Mouse (Mus musculus) thymus, postnatal 10 days (tissue): Measurements from ENCODE around the gene Gsap.
"Not testable (repeated sequence)": the region's sequence is repeated elsewhere in the genome, so short reads cannot be mapped to it uniquely, and the experiment has no call there.

Source experiments
- DNase-seq, 2 experiments: peaks; one replicate each; pipeline ENCODE4 v3.0.0; 2021; ENCODE audit warnings: low spot score in 2 of 2

The Gsap gene

DNA sequence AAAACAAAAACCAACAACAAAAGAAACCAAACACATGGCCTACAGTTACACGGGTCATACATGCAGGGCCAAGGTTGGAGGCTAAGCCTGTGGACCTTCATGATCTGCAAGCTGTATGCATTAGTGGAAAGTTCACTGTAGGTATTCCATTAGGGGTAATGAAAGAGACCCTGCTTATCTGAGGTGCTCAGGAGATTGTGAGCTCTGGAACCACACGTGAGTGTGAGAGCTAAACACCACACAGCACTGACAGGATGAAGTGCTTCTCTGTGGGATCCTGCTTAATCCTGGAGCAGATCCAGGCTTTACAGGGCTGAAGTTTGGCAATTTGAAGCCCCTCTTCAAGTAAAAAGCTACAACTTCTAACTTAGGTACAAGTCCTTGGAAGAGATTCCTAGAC is 134.1 kb downstream of the Gsap start:
- no peak for DNase-seq

DNA sequence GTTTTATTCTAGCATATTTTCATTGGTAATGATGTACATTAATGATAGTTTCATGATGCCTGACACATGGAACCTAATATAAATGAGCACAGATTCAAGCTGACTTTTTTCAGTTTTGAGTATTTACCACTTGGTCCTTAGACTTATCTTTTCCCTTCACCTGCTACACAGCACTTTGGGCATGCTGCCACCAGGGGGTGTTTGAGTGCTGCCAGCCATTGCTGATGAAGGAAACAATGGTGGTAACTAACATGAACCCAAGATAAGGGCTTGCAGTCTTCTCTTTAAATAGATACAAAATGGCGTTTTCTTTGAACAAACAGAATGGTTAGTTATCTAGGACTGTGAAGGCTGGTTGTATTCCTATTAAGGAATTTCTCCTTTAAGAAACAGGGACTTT is 140.4 kb downstream of the Gsap start:
- DNase-seq, result peak; percentile 47 to 81

DNA sequence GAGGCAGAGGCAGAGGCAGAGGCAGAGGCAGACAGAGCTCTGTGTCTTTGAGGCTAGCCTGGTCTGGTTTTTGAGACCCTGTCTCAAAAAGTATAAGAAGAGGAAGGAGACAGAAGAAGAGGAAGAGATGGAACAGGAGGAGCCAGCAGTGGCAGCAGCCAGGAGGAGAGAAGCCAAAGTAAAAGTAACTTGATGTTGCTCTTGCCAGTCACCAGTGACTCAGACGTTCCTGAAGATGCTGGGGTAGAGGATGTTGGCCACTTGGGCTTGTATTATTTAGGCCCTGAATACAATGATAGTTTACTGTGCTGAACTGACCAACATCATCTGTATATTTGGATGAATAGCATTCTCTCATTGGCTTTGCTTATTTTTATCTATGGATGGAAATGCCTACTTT is 142.5 kb downstream of the Gsap start:
- DNase-seq, result no peak

DNA sequence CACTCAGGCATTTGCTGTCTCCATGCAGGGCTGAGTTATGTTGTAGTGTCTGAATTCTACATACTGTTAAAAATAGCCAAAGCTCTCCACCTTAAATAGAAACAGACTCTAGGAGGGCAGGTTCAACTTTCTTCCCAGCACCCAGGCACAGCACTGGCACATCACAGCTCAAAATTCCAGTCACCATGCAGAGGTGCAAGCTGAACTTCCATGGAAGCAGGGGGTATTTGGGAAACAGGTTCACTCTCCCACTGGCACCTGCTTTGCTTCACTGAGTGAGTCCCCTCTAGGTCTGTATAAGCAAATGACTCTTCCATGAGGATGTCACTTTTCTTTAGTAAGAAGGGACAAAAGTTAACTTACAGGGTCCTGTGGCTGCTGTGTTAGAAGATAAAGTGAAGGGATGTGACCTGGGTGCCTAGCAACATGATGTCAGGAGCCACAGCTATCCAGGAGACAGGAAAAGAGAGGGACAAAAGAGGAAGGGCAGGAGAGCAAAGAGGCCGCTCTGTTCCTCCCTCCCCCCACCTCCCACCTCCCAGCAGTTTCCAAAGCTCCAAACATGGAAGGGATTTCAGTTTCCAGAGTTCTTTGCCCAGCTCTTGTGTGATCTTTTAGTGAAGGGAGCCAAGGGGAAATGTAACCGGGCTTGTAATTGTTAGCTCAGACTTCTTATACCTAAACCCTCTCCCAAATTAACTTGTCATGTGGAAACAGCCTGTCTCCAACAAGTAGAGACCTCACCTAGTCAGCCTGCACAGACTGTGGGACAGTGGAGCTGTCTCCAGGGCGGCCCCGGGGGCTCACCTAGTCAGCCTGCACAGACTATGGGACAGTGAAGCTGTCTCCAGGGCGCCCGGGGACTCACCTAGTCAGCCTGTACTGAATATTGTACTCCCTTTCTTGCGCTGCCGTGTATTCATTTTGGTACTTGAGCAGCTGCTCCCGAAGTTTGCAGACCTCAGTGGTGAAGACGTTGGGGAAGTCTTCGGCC is 143.9 kb downstream of the Gsap start:
- no peak for DNase-seq

DNA sequence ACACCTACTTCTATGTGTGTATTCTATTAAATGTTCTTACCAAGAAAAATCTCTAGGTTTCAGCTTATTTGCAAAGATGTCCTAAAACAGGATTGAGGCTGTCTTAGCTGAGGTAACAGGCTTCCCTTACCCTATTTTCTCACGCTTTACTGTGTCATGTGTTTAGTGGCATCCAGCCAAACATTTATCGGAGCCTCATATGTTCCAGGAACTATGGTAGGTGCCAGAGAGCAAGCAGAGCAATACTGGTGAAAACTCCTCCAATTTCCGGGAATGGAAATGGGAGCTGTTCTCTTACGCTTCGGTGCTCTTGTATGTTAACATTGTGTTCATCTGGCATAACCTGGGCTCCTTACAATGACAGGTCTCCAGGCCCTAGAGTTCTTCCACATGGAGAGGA is 145.6 kb downstream of the Gsap start:
- DNase-seq, result no peak

DNA sequence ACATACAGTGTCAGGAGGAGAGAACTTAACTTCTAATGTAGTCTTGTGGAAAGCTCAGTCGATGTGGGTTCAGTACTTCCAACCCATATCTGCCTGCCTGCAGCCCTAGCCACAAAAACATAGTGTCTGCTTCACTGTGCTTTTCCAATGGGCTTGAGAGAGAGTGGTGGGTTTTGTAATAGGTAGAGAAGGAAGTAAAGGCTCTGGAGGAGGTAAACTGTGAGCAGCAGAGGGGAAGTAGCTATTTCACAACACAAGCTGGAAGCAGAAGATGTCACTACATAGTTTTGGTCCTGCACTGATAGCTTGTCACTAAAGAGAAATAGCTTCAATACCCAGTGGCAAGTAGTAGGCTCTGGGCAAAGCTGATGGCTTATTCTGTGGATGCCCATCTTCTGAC is 146.1 kb downstream of the Gsap start:
- DNase-seq, result no peak

DNA sequence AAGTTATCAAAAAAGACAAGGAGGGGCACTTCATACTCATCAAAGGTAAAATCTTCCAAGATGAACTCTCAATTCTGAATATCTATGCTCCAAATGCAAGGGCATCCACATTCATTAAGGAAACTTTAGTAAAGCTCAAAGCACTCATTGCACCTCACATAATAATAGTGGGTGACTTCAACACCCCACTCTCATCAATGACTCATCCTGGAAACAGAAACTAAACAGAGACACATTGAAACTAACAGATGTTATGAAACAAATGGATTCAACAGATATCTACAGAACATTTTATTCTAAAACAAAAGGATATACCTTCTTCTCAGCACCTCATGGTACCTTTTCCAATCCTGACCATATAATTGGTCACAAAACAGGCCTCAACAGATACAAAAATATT is 156.2 kb downstream of the Gsap start:
- not testable (repeated sequence) for DNase-seq

DNA sequence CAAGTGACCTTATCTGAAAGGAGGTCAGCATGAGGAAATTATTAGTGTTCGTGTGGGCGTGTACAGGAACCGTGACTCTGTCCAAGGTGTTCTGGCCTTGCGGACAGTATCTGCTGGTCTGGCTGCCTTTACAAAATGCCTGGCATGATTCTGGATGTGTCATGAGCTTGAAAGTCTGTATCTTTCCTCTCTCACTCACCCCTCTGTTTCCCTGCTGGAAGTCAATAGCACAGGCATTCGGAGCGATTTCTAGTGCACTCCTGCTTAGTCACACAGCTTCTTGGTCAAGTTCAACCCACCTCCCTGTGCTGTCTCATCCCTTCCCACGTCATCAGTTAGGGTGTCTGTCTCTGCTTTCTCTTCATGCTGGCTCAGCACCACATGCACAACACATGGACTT is 162.3 kb downstream of the Gsap start:
- DNase-seq, result no peak

DNA sequence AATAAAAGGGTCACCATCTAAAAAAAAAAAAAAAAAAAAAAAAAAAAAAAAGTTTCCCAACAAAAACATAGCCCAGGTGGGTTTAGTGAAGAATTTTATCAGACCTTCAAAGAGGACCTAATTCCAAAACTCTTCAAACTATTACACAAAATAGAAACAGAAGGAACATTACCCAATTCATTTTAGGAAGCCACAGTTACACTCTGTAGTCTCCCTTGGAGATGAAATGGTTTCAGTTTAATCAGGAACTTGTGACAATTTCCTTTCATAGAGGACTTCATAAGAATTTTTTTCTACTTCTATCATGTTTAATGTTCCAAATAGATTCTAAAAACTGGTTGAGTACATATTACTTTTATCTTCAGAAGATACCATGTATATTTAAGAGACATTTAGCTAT is 165.6 kb downstream of the Gsap start:
- DNase-seq, result no peak

DNA sequence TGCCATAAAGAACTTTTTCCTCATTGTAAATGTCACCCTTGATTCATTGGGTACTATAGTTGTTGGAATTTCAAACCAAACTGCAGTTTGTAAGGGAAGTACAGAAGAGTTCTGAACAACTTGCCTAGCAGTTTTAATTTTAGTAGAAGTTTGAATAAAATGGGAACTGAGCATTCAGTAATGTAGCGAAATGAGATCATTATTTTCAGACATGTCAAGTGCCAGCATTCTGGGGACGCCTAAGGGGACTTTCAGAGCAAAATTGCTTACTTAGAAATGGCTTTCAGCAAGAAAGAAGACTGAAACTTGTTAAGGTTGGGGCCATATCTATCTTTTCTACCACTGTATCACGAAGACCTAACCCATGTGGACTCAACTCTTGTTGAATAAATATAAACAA is 172.6 kb downstream of the Gsap start:
- DNase-seq, result no peak

DNA sequence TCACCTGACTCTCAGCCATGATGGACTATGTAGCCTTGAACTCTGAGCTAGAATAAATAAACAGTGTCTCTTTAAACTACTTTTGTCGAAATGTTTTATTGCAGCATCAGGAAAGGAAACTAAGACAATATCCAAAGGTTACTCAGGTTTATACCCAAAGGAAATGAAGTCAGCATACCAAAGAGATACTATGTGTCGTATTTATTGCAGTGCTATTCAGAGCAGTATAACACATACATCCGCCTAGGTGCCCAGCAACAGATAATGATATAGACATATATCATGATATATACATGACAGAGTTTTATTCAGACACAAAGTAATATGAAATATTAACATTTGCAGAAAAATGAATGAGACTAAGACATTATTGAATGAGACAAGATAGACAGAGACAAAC is 177.3 kb downstream of the Gsap start:
- no peak for DNase-seq
